Mouse (Mus musculus): ENCODE data around the gene Larp4b.

Gene Larp4b

DNA sequence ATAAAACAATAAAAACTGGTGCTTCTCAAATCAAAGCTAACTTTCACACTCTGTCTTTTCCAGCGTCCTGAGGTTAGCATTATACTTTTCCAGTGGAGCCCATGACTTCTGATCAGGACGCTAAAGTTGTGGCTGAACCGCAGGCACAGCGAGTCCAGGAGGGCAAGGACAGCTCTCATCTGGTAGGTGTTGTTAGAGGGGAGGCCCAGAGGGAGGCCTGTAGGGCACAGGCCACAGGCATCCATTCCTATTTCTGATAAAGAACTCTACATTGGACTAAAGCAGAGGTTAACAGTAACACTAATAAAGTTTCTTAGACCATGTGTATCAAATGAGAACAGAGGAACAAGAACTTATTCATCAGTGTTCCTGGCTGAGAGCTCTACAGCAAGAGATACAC, 28.4 kb downstream of the Larp4b start:
- no peak for DNase-seq (ENCODE audit: low spot score in 2 of 2)

GRCm38 (mm10) chr13:9125193-9125592, 31.5 kb downstream of the Larp4b start:
- DNase-seq (ENCODE audit: low spot score in 2 of 2): no peak

- no peak for DNase-seq (ENCODE audit: low spot score in 2 of 2)
Observed at GRCm38 (mm10) chr13:9127715-9128114, 34.0 kb downstream of the Larp4b start.

- no peak for DNase-seq (ENCODE audit: low spot score in 2 of 2)
Observed at GRCm38 (mm10) chr13:9128707-9129314, 35.1 kb downstream of the Larp4b start.

- DNase-seq (ENCODE audit: low spot score in 2 of 2): no peak
Observed at GRCm38 (mm10) chr13:9134421-9134820, 40.7 kb downstream of the Larp4b start.

DNA sequence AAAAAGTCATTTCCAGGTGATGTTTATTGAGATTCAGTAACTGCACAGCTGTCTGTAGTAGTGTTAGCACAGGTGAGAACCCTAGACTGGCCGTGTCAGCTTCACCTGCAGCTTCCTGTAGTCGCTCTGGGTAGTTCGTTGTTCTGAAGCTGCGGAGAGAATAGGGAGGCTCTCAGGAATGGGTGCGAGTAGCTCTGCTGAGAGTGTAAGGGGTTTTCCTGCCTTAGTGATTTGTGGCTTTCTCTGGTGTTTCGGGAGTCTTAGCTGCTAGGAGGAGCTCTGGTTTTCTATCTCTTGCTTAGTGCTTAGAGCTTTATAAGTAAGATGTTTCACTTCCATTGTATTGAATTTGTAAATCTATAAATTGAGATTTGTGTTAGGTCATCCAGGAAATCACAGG, 42.4 kb downstream of the Larp4b start:
- DNase-seq (ENCODE audit: low spot score in 2 of 2): no peak

GRCm38 (mm10) chr13:9136733-9137132, 43.1 kb downstream of the Larp4b start:
- DNase-seq (ENCODE audit: low spot score in 2 of 2): no peak

GRCm38 (mm10) chr13:9139466-9139991, 45.8 kb downstream of the Larp4b start:
- no peak for DNase-seq (ENCODE audit: low spot score in 2 of 2)

GRCm38 (mm10) chr13:9140204-9140603, 46.5 kb downstream of the Larp4b start:
- no peak for DNase-seq (ENCODE audit: low spot score in 2 of 2)

DNA sequence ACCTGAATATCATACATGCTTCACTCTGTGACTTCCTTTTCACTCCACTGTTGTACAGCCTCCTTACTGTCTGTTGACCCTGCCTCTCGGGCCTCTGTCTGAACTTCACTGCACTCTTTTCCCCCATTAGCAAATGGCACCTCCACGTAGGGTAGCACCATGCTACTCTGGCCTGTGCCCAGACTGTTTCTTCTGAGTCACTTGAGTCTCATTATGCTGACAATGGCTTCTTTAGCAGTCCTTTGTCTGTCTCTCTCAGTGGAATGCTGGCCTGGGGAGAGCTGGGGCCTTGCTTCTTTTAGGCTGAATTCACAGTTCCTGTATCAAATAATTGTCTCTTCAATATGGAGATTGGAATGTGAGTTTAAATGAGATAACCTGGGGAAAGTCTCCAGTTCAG, 48.7 kb downstream of the Larp4b start:
- no peak for DNase-seq (ENCODE audit: low spot score in 2 of 2)

DNA sequence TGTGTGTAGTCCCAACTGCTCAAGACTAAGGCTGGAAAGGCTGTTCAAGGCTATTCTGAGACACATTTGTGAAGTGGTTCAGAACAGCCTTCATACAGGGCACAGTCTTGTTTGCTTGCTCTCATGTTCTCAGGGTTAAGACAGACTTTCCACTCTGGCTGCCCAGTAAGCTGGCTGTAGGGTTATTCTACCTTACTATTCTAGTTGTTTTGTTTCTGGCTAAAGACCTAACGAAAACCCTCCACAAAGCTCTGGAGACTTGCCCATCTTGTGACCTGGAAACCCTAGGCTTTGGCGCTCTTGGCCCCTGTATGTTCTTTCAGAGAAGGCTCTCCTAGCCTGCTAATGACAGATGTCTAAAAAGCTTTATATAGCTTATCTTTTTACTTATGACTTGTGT, 55.1 kb downstream of the Larp4b start:
- no peak for DNase-seq (ENCODE audit: low spot score in 2 of 2)

DNA sequence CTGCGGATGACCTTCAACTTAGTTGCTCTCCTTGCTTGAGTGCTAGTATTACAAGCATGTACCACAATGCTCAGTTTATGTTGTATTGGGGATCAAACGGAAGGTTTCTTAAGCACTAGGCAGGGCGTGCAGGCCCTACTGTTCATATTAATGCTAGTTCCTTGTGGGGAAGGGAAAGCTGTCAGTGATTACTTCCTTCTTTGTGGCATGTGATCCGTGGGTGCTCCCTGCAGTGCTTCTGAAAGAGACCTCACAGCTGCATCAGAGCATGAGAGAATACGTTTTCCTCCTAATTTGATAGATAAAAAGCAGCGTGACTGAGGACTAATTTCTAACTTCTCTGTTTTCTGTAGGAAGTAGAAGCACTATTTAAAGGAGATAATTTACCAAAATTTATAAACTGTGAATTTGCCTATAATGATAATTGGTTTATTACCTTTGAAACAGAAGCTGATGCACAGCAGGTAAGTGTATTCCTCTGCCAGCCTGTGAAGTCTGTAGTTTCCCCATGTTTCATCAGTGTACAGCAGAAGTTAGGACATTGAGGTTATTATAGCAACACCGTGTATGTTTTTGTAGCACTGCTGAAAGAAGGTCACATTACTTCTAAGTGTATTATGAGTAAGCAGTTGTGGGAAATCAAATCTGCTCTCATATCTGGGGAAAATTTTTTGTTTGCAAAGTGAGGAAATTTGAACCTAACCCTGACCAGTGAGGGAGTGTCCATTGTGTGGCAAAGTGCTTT, 56.0 kb downstream of the Larp4b start:
- no peak for DNase-seq (ENCODE audit: low spot score in 2 of 2)

DNA sequence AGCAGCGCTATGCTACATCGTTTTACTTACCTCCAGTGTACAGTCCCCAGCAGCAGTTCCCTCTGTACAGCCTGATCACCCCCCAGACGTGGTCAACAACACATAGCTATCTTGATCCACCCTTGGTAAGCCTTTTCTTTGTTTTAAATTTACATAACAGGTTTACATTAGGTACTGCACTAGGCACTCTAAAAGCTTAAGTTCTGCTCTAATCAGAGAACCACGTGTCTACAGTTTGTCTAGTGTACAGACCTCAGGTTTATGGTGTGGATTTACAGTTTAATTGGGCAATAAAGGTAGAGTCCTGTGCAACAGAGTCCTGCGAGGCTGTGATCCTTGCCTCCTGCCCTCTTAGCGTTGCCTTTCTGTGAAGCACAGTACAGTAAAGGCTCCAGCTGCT, 57.4 kb downstream of the Larp4b start:
- DNase-seq (ENCODE audit: low spot score in 2 of 2): no peak

DNA sequence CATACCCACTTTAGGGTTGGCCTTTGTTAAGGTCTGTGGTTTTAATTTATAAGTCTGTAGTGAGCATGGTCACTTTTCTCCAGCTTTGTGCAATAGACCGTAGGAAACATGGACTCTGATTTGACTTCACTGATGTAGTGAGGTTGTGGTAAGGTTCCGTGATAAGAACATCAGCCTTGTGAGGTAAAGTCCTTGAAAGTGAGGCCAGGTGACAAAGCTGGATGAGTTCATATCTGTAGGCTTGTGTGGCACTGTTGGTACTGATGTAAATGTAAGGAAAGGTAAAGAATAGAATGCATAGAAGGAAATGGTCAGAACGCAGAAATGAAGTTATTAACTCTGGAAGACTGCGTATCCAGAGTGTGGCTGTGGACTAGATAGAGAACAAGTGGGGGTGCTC, 57.9 kb downstream of the Larp4b start:
- no peak for DNase-seq (ENCODE audit: low spot score in 2 of 2)

GRCm38 (mm10) chr13:9152267-9152666, 58.6 kb downstream of the Larp4b start:
- DNase-seq (ENCODE audit: low spot score in 2 of 2): no peak

DNA sequence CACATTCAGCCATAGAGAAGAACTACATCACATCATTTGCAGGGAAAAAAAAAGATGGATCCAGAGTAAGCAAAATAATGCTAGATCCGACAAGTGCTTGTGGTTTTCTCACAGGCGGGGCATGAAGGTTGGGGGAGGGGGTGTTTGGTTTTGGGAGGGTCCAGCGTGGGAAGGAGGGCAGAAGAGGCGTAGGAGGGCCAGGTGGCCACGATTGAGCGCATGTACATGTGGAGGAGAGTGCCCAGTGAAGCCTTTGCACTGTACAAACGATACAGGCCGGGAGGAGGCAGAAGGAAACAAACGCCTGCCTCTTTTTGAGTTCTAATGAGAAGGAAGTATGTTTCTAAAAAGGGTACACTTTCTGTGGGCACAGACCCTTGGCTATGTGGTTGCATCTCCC, 60.1 kb downstream of the Larp4b start:
- no peak for DNase-seq (ENCODE audit: low spot score in 2 of 2)

DNA sequence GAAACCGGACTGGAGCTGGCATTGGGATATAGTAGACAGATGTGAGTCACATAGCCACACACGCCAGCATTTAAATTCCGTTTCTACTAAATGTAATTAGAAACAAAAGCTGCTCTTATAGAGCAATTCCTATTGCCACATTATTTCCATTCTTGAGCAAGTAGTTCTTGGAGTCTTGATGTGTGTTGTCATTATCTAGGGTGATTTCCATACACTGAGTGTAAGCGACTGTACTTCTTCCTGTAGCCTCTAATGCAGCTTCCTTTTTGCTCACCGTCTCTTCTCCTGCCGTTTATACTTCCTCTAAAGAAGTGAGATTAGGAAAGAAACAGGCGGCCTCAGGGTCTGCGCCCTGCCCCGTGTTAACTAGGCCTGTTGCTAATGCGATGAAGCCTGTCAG, 65.6 kb downstream of the Larp4b start:
- DNase-seq (ENCODE audit: low spot score in 2 of 2): no peak

DNA sequence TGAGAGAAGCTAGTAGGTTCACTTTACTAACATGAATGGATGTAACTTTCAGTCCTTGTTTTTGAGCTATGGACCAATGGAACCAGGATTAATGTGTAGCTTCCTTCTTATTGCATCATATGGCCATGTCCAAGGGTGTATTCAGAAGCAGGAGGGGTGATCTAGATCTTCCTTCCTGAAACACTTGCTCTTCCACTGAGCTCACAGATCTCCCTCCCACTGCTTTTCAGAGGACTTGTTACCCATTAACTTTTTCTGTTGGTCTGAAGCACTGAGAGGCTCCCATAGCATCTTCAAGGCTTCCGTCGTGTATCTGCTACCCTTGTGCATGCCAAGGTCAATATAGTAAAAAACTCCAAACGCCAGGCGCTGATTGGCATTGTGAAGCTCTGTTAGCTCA, 69.2 kb downstream of the Larp4b start:
- DNase-seq (ENCODE audit: low spot score in 2 of 2): no peak

- no peak for DNase-seq (ENCODE audit: low spot score in 2 of 2)
Observed at GRCm38 (mm10) chr13:9167842-9168241, 74.2 kb downstream of the Larp4b start.

GRCm38 (mm10) chr13:9169616-9170015, 75.9 kb downstream of the Larp4b start:
- DNase-seq (ENCODE audit: low spot score in 2 of 2): no peak

DNA sequence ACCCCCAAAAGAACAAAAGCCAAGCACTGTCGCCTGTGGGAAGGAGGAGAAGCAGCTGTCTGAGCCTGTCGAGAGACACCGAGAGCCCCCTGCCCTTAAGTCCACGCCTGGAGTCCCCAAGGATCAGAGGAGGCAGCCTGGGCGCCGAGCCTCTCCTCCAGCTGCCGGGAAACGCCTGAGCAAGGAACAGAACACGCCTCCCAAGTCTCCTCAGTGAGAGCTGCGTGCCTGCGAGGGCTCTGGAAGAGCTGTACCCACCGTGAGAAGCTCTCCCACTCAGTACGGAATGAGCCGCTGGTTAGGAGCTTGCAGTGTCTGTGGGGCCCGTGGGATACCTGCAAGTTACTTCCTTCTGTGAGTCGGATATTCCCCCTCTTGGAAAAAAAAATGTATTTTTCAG, 77.0 kb downstream of the Larp4b start:
- no peak for DNase-seq (ENCODE audit: low spot score in 2 of 2)

DNA sequence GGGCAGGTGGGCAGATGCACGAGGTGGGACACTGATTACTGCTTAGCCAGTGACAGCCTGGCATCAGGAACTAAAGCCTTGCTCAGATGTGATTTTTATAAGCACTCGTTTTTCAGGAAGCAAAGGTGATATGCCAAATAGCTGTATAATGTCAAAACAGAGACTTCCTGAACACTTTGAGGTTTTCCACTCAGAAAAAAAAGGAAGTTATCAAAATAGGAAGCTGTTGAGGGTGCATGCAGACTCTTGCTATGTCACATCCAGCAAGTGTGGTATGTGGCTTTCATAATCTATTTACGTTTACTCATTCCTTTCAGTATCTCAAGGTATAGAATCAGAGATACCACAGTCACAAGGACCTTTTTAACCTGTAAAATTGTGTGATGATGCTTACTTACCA, 79.7 kb downstream of the Larp4b start:
- no peak for DNase-seq (ENCODE audit: low spot score in 2 of 2)

DNA sequence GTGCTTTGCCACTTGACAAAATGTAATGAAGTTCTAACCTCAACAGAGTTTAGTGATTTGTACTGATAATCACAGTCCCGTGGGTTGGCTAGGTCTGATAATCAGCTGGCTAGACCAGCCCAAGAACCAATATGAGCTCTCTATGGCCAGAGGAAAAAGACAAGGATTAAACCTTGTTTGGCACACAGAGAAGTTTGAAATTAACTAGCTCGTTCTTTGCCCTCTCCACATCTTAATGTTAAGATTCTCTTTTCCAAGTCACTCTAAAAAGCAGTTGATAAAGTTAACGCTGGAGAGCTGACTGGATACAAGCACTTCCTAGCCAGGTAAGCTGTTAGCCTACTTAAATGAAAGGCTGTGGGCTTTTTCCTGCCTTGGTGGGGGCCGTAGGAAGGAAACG, 81.5 kb downstream of the Larp4b start:
- DNase-seq (ENCODE audit: low spot score in 2 of 2): no peak

DNA sequence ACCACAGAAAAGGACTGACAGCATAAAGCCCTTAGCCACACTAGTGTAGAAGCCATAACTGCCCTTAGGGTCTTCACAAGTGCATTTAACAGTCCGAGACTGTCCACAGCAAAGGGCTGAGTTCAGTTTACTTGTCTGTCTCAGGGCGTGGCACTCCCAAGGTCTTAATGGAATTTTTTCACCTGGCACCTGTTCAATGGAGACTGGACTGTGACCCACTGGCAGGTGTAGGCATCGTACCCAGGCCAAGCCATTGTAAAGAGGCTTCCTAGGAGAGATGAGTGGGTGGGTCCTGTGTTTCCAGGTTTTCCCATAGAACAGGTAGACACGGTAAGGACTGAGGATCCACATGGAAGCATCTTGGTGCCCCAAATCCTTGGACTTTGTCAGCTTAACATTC, 84.6 kb downstream of the Larp4b start:
- no peak for DNase-seq (ENCODE audit: low spot score in 2 of 2)

Measured in cerebellum, postnatal 4 days (tissue).